Mouse (Mus musculus): ENCODE results near the gene Wdr48.

GRCm38 (mm10) chr9:119965186-119965585 is 70.5 kb downstream of the Wdr48 start:
- TF ChIP-seq CTCF (IDR thresholded peaks at IDR 0.05; ENCODE audit: low read depth, low read length) (no peak), POLR2A (IDR thresholded peaks at IDR 0.05; ENCODE audit: borderline replicate concordance, low read depth, low read length) (no peak)
